Comparison of ENCODE assay signal across 20 mouse cellular contexts in genomic region chr7:68313038-68313782, GRCm38 (mm10). TPM values are rescaled to one million over a fixed set of nuclear protein-coding genes. Genes with fewer than 3 reads are reported as not detected.
DNase-seq lines count a peak whose midpoint lies in the region; ATAC-seq and TF ChIP-seq lines count a peak whose summit lies in the region.
"Had no signal": no experiment of that assay in that cellular context is flagged by ENCODE, and none has a peak within 500 bp of the region (broad histone marks: within the 10 kb centered on the region; RNA-seq: fewer than 3 reads in every experiment).

No protein-coding gene starts in this region.

- H3K27ac ChIP-seq in embryonic facial prominence, embryonic 11.5 days (replicated peaks; ENCODE audit: low read depth, low read length): no peak overlapping the region
- no peak overlapping the region for H3K27ac ChIP-seq in cerebellum, adult 2 months (ENCODE audit: insufficient read depth, low read length)
- H3K27ac ChIP-seq: heart, embryonic 15.5 days; hindbrain, embryonic 12.5 days; intestine, embryonic 15.5 days; macrophage had no signal

- no peaks in the 10 kb centered on the region for H3K4me1 ChIP-seq in embryonic facial prominence, embryonic 11.5 days (ENCODE audit: control insufficient read depth, insufficient read depth, low read length)
- H3K4me1 ChIP-seq in cerebellum, adult 2 months (ENCODE audit: control insufficient read depth, insufficient read depth, low read length): peaks cover 24% of the 10 kb centered on the region
- H3K4me1 ChIP-seq: heart, embryonic 15.5 days; intestine, embryonic 15.5 days had no signal

- H3K27me3 ChIP-seq in embryonic facial prominence, embryonic 11.5 days (ENCODE audit: control insufficient read depth, insufficient read depth, low read length): no peaks in the 10 kb centered on the region
- H3K27me3 ChIP-seq in splenic B cell, adult 2 months (ENCODE audit: control insufficient read depth, insufficient read depth, low read length, poor library complexity, severe bottlenecking): no peaks in the 10 kb centered on the region
- no peaks in the 10 kb centered on the region for H3K27me3 ChIP-seq in cerebellum, adult 2 months (ENCODE audit: control insufficient read depth, insufficient read depth, low read length)
- H3K27me3 ChIP-seq: hindbrain, embryonic 12.5 days; intestine, embryonic 15.5 days had no signal

- H3K36me3 ChIP-seq in embryonic facial prominence, embryonic 11.5 days (replicated peaks; ENCODE audit: control insufficient read depth, insufficient read depth, low read depth, low read length): no peaks in the 10 kb centered on the region
- H3K36me3 ChIP-seq in splenic B cell, adult 2 months (ENCODE audit: control insufficient read depth, insufficient read depth, low read length, poor library complexity, severe bottlenecking): no peaks in the 10 kb centered on the region; the same call in 1 of the 2 replicates
- H3K36me3 ChIP-seq: heart, embryonic 15.5 days; hindbrain, embryonic 12.5 days; intestine, embryonic 15.5 days had no signal

- WGBS in embryonic facial prominence, embryonic 11.5 days: 48% methylated on average over 14 of the region's 14 CpGs
- 87% methylated on average over 14 of the region's 14 CpGs for WGBS in cerebellum, adult 2 months

- H3K9me3 ChIP-seq in embryonic facial prominence, embryonic 11.5 days (replicated peaks; ENCODE audit: control insufficient read depth, low read length): no peaks in the 10 kb centered on the region
- H3K9me3 ChIP-seq: heart, embryonic 15.5 days; hindbrain, embryonic 12.5 days; intestine, embryonic 15.5 days had no signal

- TF ChIP-seq POLR2A in cerebellum, adult 2 months (IDR thresholded peaks at IDR 0.05; ENCODE audit: borderline replicate concordance, insufficient read depth, low read length): no peak

- TF ChIP-seq CTCF in cerebellum, adult 2 months (IDR thresholded peaks at IDR 0.05; ENCODE audit: borderline replicate concordance, insufficient read depth, low read depth, low read length): no peak

- H3K4me3 ChIP-seq in embryonic facial prominence, embryonic 11.5 days (ENCODE audit: low read depth, low read length): no peak overlapping the region
- no peak overlapping the region for H3K4me3 ChIP-seq in cerebellum, adult 2 months (replicated peaks; ENCODE audit: insufficient read depth, low read depth, low read length)
- H3K4me3 ChIP-seq: erythroblast, embryonic 14.5 days; heart, embryonic 15.5 days; hindbrain, embryonic 12.5 days; intestine, embryonic 15.5 days had no signal

- no peak overlapping the region for H3K4me2 ChIP-seq in embryonic facial prominence, embryonic 11.5 days (ENCODE audit: low read depth, low read length)
- H3K4me2 ChIP-seq: heart, embryonic 15.5 days; hindbrain, embryonic 12.5 days; intestine, embryonic 15.5 days had no signal

- ATAC-seq in embryonic facial prominence, embryonic 11.5 days (replicated peaks; ENCODE audit: insufficient number of reproducible peaks, low FRiP score, low TSS enrichment, low read depth): no peak
- ATAC-seq: intestine, embryonic 15.5 days; midbrain, embryonic 16.5 days had no signal

- DNase-seq in lung, postnatal 36 days: peak; percentile 18
- no peak for DNase-seq in lung, postnatal 14 days
- DNase-seq in embryonic facial prominence, embryonic 11.5 days (ENCODE audit: low spot score): peak; percentile 61
- peak; percentile 76 for DNase-seq in forelimb bud, embryonic 11.5 days (ENCODE audit: low read depth, low spot score)
- DNase-seq in splenic B cell, adult 2 months (ENCODE audit: low read depth, low spot score): peak; percentile 18
- DNase-seq in adrenal gland, postnatal 4 days (ENCODE audit: low spot score in 2 of 2): no peak
- no peak for DNase-seq in cerebellum, adult 2 months
- DNase-seq: cerebellum, adult 8-10 months; kidney, postnatal 14 days; layer of hippocampus, postnatal 36 days; left cerebral cortex, postnatal 4 days; thymus, adult 18-20 months had no signal

- H3K9ac ChIP-seq in embryonic facial prominence, embryonic 11.5 days (replicated peaks; ENCODE audit: low read length): no peak overlapping the region
- H3K9ac ChIP-seq: heart, embryonic 15.5 days; hindbrain, embryonic 12.5 days; intestine, embryonic 15.5 days had no signal

RNA-seq across cellular contexts. Expression of gene Fam169b, which starts 39.6 kb away (rescaled TPM):
- 1.7 and 2.0 TPM in 2 replicates for polyA plus RNA-seq in embryonic facial prominence, embryonic 11.5 days (2014; fragmentation: Nextera tagmentation; extraction: Ambion mirVana)
- 1 to 10 TPM in 1 of 2 experiments, under 1 TPM in 1; 0.22 to 1.1 TPM for total RNA-seq in adrenal gland, postnatal 4 days (2021)
- polyA plus RNA-seq in cerebellum, adult 2 months (2012; rRNA removed): 0.11 and 0.13 TPM in 2 replicates
- polyA plus RNA-seq: erythroblast, embryonic 14.5 days had no signal

RNA-seq across cellular contexts. Expression of gene Pgpep1l, which starts 49.2 kb away (rescaled TPM):
- polyA plus RNA-seq in embryonic facial prominence, embryonic 11.5 days (2014; fragmentation: Nextera tagmentation; extraction: Ambion mirVana): not detected in 2 replicates
- total RNA-seq in adrenal gland, postnatal 4 days (2021): under 1 TPM in 1 of 2 experiments, not detected in 1; 0.65 TPM
- polyA plus RNA-seq in cerebellum, adult 2 months (2012; rRNA removed): 0.19 and 0.36 TPM in 2 replicates
- total RNA-seq: left cerebral cortex, postnatal 4 days; neutrophil, adult 5-6 weeks had no signal
- polyA plus RNA-seq: erythroblast, embryonic 14.5 days; gonadal fat pad, adult 2 months; hindbrain, embryonic 12.5 days; intestine, embryonic 15.5 days; midbrain, embryonic 16.5 days had no signal

Comparison
In these comparisons a context has a peak if more than half of its experiments do, and no peak if none do; other contexts are left out.
1. DNase-seq: peak in lung, postnatal 36 days (single experiment), embryonic facial prominence, embryonic 11.5 days (single experiment), forelimb bud, embryonic 11.5 days (single experiment) and splenic B cell, adult 2 months (single experiment); none in lung, postnatal 14 days (single experiment), adrenal gland, postnatal 4 days (0 of 2) and cerebellum, adult 2 months (0 of 2).